Mouse (Mus musculus): ENCODE measurements around the gene Tnpo3.

The Tnpo3 gene

DNA sequence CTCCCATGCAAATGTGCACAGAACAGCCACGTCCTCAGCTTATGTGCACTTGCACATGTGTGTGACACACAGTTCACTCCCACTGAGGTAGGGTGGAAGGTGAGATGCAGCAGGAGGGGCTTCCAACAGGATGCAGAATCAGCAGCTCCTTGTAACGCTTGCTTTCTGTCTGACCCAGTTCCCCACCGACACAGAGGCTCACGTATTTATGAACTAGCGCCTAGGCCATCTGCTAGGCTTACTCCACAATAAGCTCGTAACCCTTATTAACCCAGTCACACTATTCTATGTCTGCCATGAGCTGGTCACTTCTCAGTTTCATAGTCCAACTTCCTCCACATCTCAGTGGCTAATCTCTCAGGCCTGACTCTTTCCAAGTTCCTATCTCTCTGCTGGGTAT, 69.5 kb downstream of the Tnpo3 start:
- TF ChIP-seq GATA4 (IDR thresholded peaks at IDR 0.05; ENCODE audit: insufficient replicate concordance, low read length) = no peak

DNA sequence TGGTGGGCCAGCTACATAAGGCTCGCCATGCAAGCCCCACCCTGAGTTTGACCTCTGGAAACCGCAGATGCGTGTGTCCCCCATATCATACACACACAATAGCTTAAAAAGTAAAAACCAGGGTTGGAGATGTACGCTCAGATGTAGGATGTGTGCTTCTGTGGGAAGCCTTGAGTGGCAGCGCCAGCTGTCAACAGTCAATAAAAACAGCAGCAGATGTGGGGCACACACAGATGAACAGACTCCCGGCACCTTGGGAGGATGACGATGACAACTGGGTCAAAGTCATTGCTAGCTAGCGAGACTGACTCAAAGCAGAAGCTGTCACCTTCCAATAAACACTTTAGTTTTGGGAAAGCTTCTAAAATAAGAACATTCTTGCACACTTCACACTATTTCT, 70.2 kb downstream of the Tnpo3 start:
- no peak for TF ChIP-seq GATA4 (IDR thresholded peaks at IDR 0.05; ENCODE audit: insufficient replicate concordance, low read length)

GRCm38 (mm10) chr6:29537221-29537620, 72.5 kb downstream of the Tnpo3 start:
- TF ChIP-seq GATA4 (IDR thresholded peaks at IDR 0.05; ENCODE audit: insufficient replicate concordance, low read length) = no peak

GRCm38 (mm10) chr6:29536651-29537193, 73.0 kb downstream of the Tnpo3 start:
- no peak for TF ChIP-seq GATA4 (IDR thresholded peaks at IDR 0.05; ENCODE audit: insufficient replicate concordance, low read length)

GRCm38 (mm10) chr6:29535316-29535715, 74.4 kb downstream of the Tnpo3 start:
- no peak for TF ChIP-seq GATA4 (IDR thresholded peaks at IDR 0.05; ENCODE audit: insufficient replicate concordance, low read length)

- no peak for TF ChIP-seq GATA4 (IDR thresholded peaks at IDR 0.05; ENCODE audit: insufficient replicate concordance, low read length)
Measured at GRCm38 (mm10) chr6:29530050-29530449, 79.6 kb downstream of the Tnpo3 start.

GRCm38 (mm10) chr6:29529444-29529820, 80.3 kb downstream of the Tnpo3 start:
- TF ChIP-seq GATA4 (IDR thresholded peaks at IDR 0.05; ENCODE audit: insufficient replicate concordance, low read length) = no peak

DNA sequence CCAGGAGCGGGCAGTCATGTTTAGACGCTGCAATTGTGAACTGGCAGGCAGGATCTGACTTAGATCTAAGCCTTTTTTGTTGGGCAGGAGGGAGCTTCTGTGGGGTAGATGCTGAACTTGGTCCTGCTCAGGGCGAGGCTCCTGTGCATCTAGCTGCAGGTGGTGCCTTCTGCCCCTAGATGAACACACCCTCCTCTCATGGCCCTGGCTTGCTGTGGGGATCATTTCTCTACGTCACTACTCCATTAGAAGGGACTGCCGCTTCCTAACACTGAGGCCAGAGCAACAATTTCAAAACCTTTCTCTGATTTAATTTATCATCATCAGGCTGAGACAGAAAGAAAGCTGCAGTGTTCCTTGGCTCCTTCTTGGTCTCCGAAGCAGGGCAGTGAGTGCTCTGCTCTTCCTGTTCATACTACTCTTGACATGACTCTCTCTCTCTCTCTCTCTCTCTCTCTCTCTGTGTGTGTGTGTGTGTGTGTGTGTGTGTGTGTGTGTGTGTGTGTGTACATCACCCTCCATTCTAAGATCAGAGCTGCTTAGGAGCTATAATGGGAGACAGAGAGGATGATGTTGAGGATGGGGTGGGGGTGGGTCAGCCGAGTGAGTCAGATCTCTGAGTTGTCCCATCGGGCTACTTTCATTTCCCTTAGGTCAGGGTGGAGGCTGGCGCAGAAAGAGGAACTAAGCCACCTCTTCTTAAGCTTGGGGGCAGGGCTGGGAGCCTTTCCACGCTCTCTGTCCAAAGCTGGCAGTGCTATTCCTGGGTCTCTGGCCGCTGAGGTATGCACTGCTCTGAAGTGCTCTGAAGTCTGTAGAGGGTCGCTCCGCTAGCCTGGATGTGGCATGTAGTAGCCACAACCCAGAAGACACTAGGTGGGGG, 80.9 kb downstream of the Tnpo3 start:
- no peak for TF ChIP-seq GATA4 (IDR thresholded peaks at IDR 0.05; ENCODE audit: insufficient replicate concordance, low read length)

DNA sequence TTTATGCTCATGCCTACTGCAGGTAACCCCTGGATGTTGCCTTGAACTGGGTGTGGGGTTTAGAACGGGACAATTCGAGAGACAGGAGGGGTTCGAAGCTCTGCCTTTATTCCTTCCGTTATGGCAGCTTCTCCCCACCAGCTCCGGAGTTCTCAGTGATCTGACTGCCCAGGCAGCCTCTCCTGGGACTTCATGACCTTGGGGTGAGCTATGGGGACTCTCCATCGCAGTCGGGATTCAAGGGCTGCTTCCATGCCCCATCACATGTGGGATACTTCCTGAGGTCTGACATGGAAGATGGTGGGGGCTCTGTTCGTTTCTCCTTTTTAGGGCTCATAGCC, 81.6 kb downstream of the Tnpo3 start:
- TF ChIP-seq GATA4 (IDR thresholded peaks at IDR 0.05; ENCODE audit: insufficient replicate concordance, low read length) = no peak

DNA sequence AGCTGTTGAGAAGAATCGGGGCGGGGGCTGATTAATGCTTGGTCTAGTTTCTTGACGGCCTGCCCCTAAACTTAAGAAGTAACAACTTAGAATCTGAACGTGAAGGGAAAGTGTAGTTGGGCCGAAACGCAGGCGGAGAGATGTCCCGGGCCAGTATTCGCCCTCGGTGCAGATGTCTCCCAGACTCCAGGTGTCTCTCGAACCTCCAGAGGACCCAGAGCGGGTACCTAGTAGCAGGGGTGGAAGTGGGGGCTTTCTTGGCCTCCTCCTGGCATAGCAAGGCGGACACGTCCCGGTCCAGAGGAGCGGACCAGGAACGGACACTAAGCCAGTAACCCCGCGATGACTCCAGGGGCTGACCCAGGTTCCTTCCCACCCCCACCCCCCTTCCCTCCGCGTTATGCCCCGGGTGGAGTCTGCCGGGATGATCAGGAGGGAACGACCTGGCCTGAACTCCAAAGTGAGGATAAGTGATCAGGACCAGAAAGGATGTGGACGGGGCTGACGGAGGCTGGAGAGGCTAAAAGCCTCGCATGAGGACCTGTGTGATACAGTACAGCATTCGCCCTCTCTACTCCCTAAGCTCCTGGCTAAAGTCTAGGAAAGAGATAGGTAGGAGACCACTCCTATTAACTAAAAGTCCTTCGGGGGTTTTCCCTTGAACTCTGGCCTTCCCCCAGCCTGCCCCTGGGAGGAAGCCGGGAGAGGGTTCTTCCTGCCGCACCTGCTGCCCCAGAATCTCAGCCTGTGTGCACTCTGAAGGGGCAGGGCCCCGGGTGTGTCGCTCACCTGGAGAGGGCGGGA, 82.1 kb downstream of the Tnpo3 start:
- no peak for TF ChIP-seq GATA4 (IDR thresholded peaks at IDR 0.05; ENCODE audit: insufficient replicate concordance, low read length)

- TF ChIP-seq GATA4 (IDR thresholded peaks at IDR 0.05; ENCODE audit: insufficient replicate concordance, low read length) = no peak
Measured at GRCm38 (mm10) chr6:29526281-29527251, 83.1 kb downstream of the Tnpo3 start, which contains the start of gene Irf5. Gene Irf5, plus strand, starts transcription at chr6:29526625.

DNA sequence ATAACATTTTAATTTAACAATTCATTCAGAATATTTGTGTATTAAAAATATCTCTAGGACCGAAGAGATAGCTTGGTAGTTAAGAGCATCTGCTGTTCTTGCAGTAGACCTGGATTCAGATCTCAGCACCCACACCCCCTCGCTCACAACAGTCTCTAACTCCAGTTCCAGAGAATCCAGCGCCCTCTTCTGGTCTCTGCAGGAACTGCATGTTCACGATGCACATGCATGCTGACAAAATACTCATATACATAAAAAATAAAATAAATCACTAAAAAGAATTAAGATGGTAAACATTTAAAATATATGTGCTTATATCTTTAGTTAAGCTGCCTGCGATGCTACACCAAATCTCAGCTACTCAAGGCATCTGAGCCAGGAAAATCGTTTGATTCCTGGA, 84.4 kb downstream of the Tnpo3 start:
- no peak for TF ChIP-seq GATA4 (IDR thresholded peaks at IDR 0.05; ENCODE audit: insufficient replicate concordance, low read length)

DNA sequence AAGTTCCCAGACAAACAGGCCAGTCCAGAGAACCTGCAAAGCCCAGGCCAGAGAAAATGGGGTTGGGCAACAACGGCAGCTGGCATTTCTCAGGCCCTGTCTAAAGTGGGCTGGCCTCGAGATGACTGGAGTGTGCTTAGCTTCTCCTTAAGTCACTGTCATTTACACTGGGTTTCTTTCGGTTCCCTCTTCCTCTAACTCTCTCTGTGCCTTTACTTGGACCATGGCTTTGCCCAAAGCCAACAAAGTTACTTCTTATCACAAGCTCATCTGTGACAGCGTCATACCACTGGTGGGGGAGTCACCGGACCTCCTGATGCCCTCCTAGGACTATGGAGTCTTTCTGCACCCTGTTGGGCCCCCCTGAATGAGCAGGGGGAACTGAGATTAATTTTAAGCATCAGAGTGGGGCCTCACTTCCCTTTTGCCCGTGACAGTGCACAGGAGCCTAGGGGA, 85.6 kb downstream of the Tnpo3 start:
- TF ChIP-seq GATA4 (IDR thresholded peaks at IDR 0.05; ENCODE audit: insufficient replicate concordance, low read length) = no peak

DNA sequence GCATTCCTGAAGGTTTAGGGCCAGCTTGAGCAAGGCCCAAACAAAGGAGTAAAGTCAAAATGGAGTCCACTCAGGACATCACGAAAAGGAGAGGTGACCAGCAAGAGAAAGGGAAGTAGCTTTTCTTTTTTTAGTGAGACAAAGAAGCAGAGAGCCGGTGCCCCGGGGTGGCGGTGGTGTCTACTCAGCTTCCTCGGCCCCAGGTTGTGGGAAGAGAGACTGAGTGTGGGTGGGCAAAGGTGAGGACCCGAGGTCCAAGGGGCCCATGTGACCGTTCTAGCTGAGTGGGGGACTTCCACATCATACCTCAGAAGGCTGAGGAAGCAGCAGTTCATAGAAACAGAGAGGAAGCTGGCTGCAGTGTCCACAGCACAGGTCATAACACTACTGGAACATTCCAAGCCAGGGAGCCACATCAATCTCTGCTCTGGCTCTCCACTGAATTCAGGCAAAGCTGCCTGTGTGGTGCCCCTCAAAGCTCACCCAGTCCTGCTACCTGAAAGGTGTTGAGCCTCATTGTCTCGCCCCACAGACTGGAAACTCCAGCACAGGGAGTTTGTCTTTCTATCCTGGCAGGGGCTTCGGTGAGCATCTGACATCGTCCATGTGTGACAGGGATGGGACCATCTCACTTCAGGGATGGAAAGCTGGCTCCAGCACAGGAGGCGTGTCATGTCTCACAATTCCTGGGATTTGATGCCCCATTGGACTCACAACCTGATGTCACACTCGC, 86.2 kb downstream of the Tnpo3 start:
- TF ChIP-seq GATA4 (IDR thresholded peaks at IDR 0.05; ENCODE audit: insufficient replicate concordance, low read length) = no peak
